Mouse (Mus musculus): ENCODE measurements around the gene Lrrc28.

DNA sequence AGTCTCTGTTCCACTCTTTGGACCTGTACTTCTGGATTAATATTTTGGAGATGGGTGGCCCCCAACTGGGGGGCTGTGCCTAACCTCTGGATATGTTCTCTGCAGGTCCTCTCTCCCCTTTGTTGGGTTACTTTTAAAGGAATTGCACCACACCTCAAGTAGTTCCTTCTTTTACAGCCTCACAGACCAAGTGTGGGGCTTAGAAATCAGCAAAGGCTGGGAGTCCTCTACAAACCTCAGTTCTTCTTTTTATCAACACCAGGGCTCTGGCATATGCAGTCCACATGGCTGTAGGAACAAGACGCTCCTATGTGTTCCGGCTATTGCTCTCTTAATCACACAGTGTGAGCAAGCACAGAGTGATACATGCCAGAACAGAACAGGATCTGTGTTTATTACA, 93.8 kb downstream of the Lrrc28 start:
- TF ChIP-seq GATA1 (IDR thresholded peaks at IDR 0.05; ENCODE audit: low read length) (no peak), TAL1 (IDR thresholded peaks at IDR 0.05; ENCODE audit: low read length) (no peak)

Data from erythroblast, embryonic 14.5 days (primary cell).